Mouse (Mus musculus) limb, embryonic 11.5 days (tissue): Measurements from ENCODE around the gene Trf. TPM values are rescaled to one million over a fixed set of nuclear protein-coding genes. Genes with fewer than 3 reads are reported as not detected.

ENCODE experiments used
- ATAC-seq: fragments of 200-750 bp; cut with Nextera tagmentation; 2 replicates; pipeline ENCODE4 v1.8.0; 2017; ENCODE audit warnings: low read depth; ENCODE audit not compliant: insufficient number of reproducible peaks, low FRiP score, low TSS enrichment
- DNase-seq: peaks from one replicate; pipeline ENCODE4 v3.0.0-alpha.2; 2015; ENCODE audit warnings: low spot score
- H3K27ac ChIP-seq: fragments of 300-500 bp; sonication (generic); replicated peaks from 2 replicates; pipeline ENCODE4 v1.5.1; 2014; ENCODE audit warnings: low read depth, mild to moderate bottlenecking, low read length
- H3K27me3 ChIP-seq: fragments of 300-500 bp; sonication (generic); 2 replicates; pipeline ENCODE4 v1.6.1; 2014; ENCODE audit warnings: mild to moderate bottlenecking, low read length, mixed read lengths; ENCODE audit not compliant: control insufficient read depth, insufficient read depth
- H3K36me3 ChIP-seq: fragments of 300-500 bp; sonication (generic); 2 replicates; pipeline ENCODE4 v1.6.1; 2014; ENCODE audit warnings: mild to moderate bottlenecking, low read length, moderate library complexity, mixed read lengths; ENCODE audit not compliant: control insufficient read depth, insufficient read depth
- H3K4me1 ChIP-seq: fragments of 300-500 bp; sonication (generic); 2 replicates; pipeline ENCODE4 v1.6.1; 2014; ENCODE audit warnings: low read length, mixed read lengths; ENCODE audit not compliant: control insufficient read depth, insufficient read depth
- H3K4me2 ChIP-seq: fragments of 300-500 bp; sonication (generic); 2 replicates; pipeline ENCODE4 v1.6.1; 2014; ENCODE audit warnings: low read depth, mild to moderate bottlenecking, moderate library complexity; ENCODE audit not compliant: severe bottlenecking
- H3K4me3 ChIP-seq: fragments of 300-500 bp; sonication (generic); 2 replicates; pipeline ENCODE4 v1.5.1; 2014; ENCODE audit warnings: low read depth, low read length
- H3K9ac ChIP-seq: fragments of 300-500 bp; sonication (generic); 2 replicates; pipeline ENCODE4 v1.6.1; 2014; ENCODE audit warnings: mild to moderate bottlenecking, low read length
- H3K9me3 ChIP-seq: fragments of 300-500 bp; sonication (generic); 2 replicates; pipeline ENCODE4 v1.6.1; 2016; ENCODE audit warnings: low read length; ENCODE audit not compliant: control insufficient read depth
- WGBS: fragments of 180-500 bp; shearing (Covaris S2); extraction: QIAGEN DNeasy Blood & Tissue Kit; methylation state at CpG from one replicate; pipeline ENCODE4 v1.1.7; 2014; 5-methylcytosine and 5-hydroxymethylcytosine counted together
- polyA plus RNA-seq: library from polyadenylated mRNA; unstranded; fragments of >200 nt; fragmentation: Nextera tagmentation; extraction: Ambion mirVana; gene quantifications from 2 replicates; pipeline ENCODE4 v1.2.1, GENCODE M21; 2014

Gene Trf
- polyA plus RNA-seq, 1 experiment from 2014 or later = 9.7 TPM

- H3K27me3 ChIP-seq = no peaks in the 10 kb centered on the region
- H3K9ac ChIP-seq = no peak overlapping the region
- H3K4me1 ChIP-seq = no peaks in the 10 kb centered on the region
- ATAC-seq (no peak), DNase-seq (no peak)
- no peak overlapping the region for H3K4me3 ChIP-seq
- H3K9me3 ChIP-seq = no peaks in the 10 kb centered on the region
- H3K36me3 ChIP-seq = peaks cover 10% of the 10 kb centered on the region; the same call in 1 of the 2 replicates
- H3K27ac ChIP-seq = no peak overlapping the region
- WGBS = 55% methylated on average over 4 of the region's 4 CpGs
- H3K4me2 ChIP-seq = no peak overlapping the region
Measured at GRCm38 (mm10) chr9:103184855-103185254, 45.4 kb downstream of the Trf start.

GRCm38 (mm10) chr9:103181886-103182285 lies 48.4 kb downstream of the Trf start:
- no peak overlapping the region for H3K4me2 ChIP-seq
- no peak overlapping the region for H3K9ac ChIP-seq
- DNase-seq (no peak), ATAC-seq (no peak)
- WGBS = 95% methylated on average over 8 of the region's 8 CpGs
- no peak overlapping the region for H3K27ac ChIP-seq
- H3K4me3 ChIP-seq = no peak overlapping the region
- H3K4me1 ChIP-seq = no peaks in the 10 kb centered on the region
- no peaks in the 10 kb centered on the region for H3K27me3 ChIP-seq
- no peaks in the 10 kb centered on the region for H3K9me3 ChIP-seq
- H3K36me3 ChIP-seq = no peaks in the 10 kb centered on the region

- DNase-seq = peak; percentile 86
- WGBS = 3% methylated on average over 20 of the region's 20 CpGs
Measured at GRCm38 (mm10) chr9:103180807-103181565, 49.3 kb downstream of the Trf start.

GRCm38 (mm10) chr9:103180303-103180702 lies 49.9 kb downstream of the Trf start:
- H3K27me3 ChIP-seq = no peaks in the 10 kb centered on the region
- H3K27ac ChIP-seq = no peak overlapping the region
- DNase-seq = no peak
- H3K4me1 ChIP-seq = no peaks in the 10 kb centered on the region
- peak overlapping the region; percentile 59; the same call in 1 of the 2 replicates for H3K4me2 ChIP-seq
- H3K9me3 ChIP-seq = no peaks in the 10 kb centered on the region
- H3K4me3 ChIP-seq = no peak overlapping the region; the same call in 1 of the 2 replicates
- ATAC-seq = no peak
- H3K36me3 ChIP-seq = no peaks in the 10 kb centered on the region
- peak overlapping the region; percentile 65; the same call in 1 of the 2 replicates for H3K9ac ChIP-seq
- 69% methylated on average over 3 of the region's 3 CpGs for WGBS

More at GRCm38 (mm10) chr9:103180807-103181565, 49.3 kb downstream of the Trf start:
- H3K9me3 ChIP-seq = no peaks in the 10 kb centered on the region
- H3K4me1 ChIP-seq = no peaks in the 10 kb centered on the region
- no peaks in the 10 kb centered on the region for H3K36me3 ChIP-seq
- no peak overlapping the region for H3K27ac ChIP-seq
- peak; percentile 86 for ATAC-seq
- H3K9ac ChIP-seq = peak overlapping the region; percentile 65
- H3K27me3 ChIP-seq = no peaks in the 10 kb centered on the region
- peak overlapping the region; percentile 35 for H3K4me3 ChIP-seq
- peak overlapping the region; percentile 59 for H3K4me2 ChIP-seq

DNA sequence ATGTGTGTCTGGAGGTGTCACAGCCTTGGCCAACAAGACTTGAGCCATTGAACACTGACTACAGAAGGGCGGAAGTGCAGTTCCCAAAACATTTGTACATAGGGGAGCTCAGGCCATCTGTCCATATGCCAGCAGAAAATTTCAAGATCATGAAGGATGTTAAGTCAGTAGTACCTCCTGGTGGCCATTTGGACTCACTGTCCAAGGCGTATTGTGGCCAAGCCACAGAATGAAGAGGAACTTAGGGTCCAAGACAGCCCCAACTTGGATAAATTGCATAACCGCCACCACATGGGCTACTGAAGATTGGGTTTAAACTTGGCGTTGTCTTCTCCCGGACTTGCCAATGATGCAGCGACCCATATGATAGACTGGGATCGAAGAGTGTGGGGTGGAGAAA lies 54.6 kb downstream of the Trf start:
- H3K4me2 ChIP-seq = no peak overlapping the region
- ATAC-seq = no peak
- no peaks in the 10 kb centered on the region for H3K9me3 ChIP-seq
- no peaks in the 10 kb centered on the region for H3K4me1 ChIP-seq
- no peaks in the 10 kb centered on the region for H3K27me3 ChIP-seq
- no peak overlapping the region for H3K27ac ChIP-seq
- DNase-seq = no peak
- H3K9ac ChIP-seq = no peak overlapping the region
- 95% methylated on average over 7 of the region's 7 CpGs for WGBS
- no peak overlapping the region for H3K4me3 ChIP-seq
- no peaks in the 10 kb centered on the region for H3K36me3 ChIP-seq

DNA sequence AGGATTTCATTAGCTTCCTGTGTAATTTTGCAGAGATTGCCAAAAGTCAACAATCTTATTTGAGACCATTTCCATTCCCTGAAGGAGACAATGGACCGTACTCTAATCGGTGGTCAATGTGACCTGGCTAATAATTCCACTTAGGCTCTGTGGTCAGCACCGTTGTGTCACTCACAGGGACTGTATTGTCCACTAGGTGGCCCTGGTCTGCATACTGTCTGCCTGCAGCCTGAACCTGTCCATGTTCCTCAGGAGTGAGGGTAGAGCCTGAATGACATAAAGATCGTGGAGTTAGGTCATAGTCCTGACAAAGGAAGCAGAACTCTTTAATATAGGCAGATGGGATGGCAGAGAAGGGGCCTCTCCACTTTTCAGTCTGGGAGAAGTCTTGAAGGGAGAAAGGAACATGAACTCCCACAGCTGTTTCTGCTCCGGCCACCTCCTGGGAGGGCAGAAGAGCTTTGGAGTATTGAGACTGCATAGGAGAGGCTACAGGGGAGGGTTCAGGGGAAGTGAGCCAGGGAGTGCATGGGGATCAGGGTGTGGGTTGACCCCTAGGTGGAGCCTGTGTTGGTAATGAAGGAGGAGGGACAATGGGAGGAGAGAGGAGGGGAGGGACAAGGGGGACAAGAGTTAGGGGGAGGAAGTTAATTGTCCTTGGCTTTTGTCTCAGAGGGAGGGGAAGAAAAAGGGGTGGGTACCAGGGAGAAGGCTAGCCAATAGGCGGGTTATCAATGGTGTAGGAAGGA lies 55.3 kb downstream of the Trf start:
- Histone ChIP-seq H3K9me3 (no peaks in the 10 kb centered on the region), H3K27ac (no peak overlapping the region), H3K27me3 (no peaks in the 10 kb centered on the region), H3K4me1 (no peaks in the 10 kb centered on the region), H3K36me3 (no peaks in the 10 kb centered on the region), H3K4me2 (no peak overlapping the region), H3K9ac (no peak overlapping the region), H3K4me3 (no peak overlapping the region)
- ATAC-seq (no peak), DNase-seq (no peak)
- 60% methylated on average over 6 of the region's 6 CpGs for WGBS

- Histone ChIP-seq H3K27me3 (no peaks in the 10 kb centered on the region), H3K36me3 (no peaks in the 10 kb centered on the region), H3K4me1 (no peaks in the 10 kb centered on the region), H3K4me2 (no peak overlapping the region), H3K9me3 (no peaks in the 10 kb centered on the region), H3K27ac (no peak overlapping the region), H3K4me3 (no peak overlapping the region), H3K9ac (no peak overlapping the region)
- 52% methylated on average over 7 of the region's 7 CpGs for WGBS
- ATAC-seq = no peak
- DNase-seq = no peak
Measured at GRCm38 (mm10) chr9:103168771-103169170, 61.5 kb downstream of the Trf start.

- Histone ChIP-seq H3K36me3 (no peaks in the 10 kb centered on the region), H3K27ac (no peak overlapping the region), H3K9ac (no peak overlapping the region), H3K9me3 (no peaks in the 10 kb centered on the region), H3K4me3 (no peak overlapping the region), H3K4me2 (no peak overlapping the region), H3K27me3 (no peaks in the 10 kb centered on the region; the same call in 1 of the 2 replicates), H3K4me1 (no peaks in the 10 kb centered on the region)
- ATAC-seq (no peak), DNase-seq (no peak)
- 77% methylated on average over 6 of the region's 6 CpGs for WGBS
Measured at GRCm38 (mm10) chr9:103168046-103168445, 62.2 kb downstream of the Trf start.
